Mouse (Mus musculus) intestine, postnatal 0 days (tissue): ENCODE data around the gene Ect2. TPM values are rescaled to one million over a fixed set of nuclear protein-coding genes. Genes with fewer than 3 reads are reported as not detected.

Experiments
- ATAC-seq: fragments of 200-750 bp; cut with Nextera tagmentation; 2 replicates; pipeline ENCODE4 v1.8.0; 2017; ENCODE audit warnings: mild to moderate bottlenecking, moderate TSS enrichment, moderate library complexity
- H3K27ac ChIP-seq: fragments of 300-500 bp; sonication (generic); 2 replicates; pipeline ENCODE4 v1.5.1; 2014; ENCODE audit warnings: mild to moderate bottlenecking, low read depth, low read length, moderate library complexity
- H3K27me3 ChIP-seq: fragments of 300-500 bp; sonication (generic); replicated peaks from 2 replicates; pipeline ENCODE4 v1.6.1; 2014; ENCODE audit warnings: low read length, mixed read lengths; ENCODE audit not compliant: control insufficient read depth, insufficient read depth
- H3K36me3 ChIP-seq: fragments of 300-500 bp; sonication (generic); 2 replicates; pipeline ENCODE4 v1.6.1; 2014; ENCODE audit warnings: mild to moderate bottlenecking, moderate library complexity; ENCODE audit not compliant: control insufficient read depth, insufficient read depth
- H3K4me1 ChIP-seq: fragments of 300-500 bp; sonication (generic); replicated peaks from 2 replicates; pipeline ENCODE4 v1.6.1; 2014; ENCODE audit warnings: antibody characterized with exemption, low read length, mixed read lengths; ENCODE audit not compliant: control insufficient read depth, insufficient read depth
- H3K4me2 ChIP-seq: fragments of 300-500 bp; sonication (generic); replicated peaks from 2 replicates; pipeline ENCODE4 v1.6.1; 2014; ENCODE audit warnings: low read depth, mild to moderate bottlenecking, moderate library complexity
- H3K4me3 ChIP-seq: fragments of 300-500 bp; sonication (generic); 2 replicates; pipeline ENCODE4 v1.5.1; 2014; ENCODE audit warnings: low read depth, low read length
- H3K9ac ChIP-seq: fragments of 300-500 bp; sonication (generic); 2 replicates; pipeline ENCODE4 v1.6.1; 2014; ENCODE audit warnings: mild to moderate bottlenecking, low read depth, low read length
- H3K9me3 ChIP-seq: fragments of 300-500 bp; sonication (generic); 2 replicates; pipeline ENCODE4 v1.6.1; 2016; ENCODE audit warnings: mixed run types; ENCODE audit not compliant: control insufficient read depth
- CTCF ChIP-seq: sonication (generic); IDR thresholded peaks from 2 replicates; pipeline ENCODE4 v1.5.1; 2016; ENCODE audit warnings: low read depth, mild to moderate bottlenecking, control low read depth, antibody characterized with exemption, moderate library complexity
- WGBS: fragments of 180-500 bp; shearing (Covaris S2); extraction: QIAGEN DNeasy Blood & Tissue Kit; methylation state at CpG from one replicate; pipeline ENCODE4 v1.1.7; 2014; 5-methylcytosine and 5-hydroxymethylcytosine counted together
- polyA plus RNA-seq: library from polyadenylated mRNA; unstranded; fragments of >200 nt; fragmentation: Nextera tagmentation; extraction: Ambion mirVana; gene quantifications from 2 replicates; pipeline ENCODE4 v1.2.1, GENCODE M21; 2015

Ect2 gene
- polyA plus RNA-seq, 1 experiment from 2014 or later = 9.1 TPM

GRCm38 (mm10) chr3:27195153-27195552 is 41.5 kb upstream of the Ect2 start:
- no peak for TF ChIP-seq CTCF
- H3K36me3 ChIP-seq = no peaks in the 10 kb centered on the region; the same call in 1 of the 2 replicates
- no peak overlapping the region for H3K9ac ChIP-seq
- H3K4me3 ChIP-seq = no peak overlapping the region
- ATAC-seq = peak; percentile 48; the same call in 1 of the 2 replicates
- H3K9me3 ChIP-seq = no peaks in the 10 kb centered on the region
- WGBS = 52% methylated on average over 4 of the region's 4 CpGs
- no peaks in the 10 kb centered on the region for H3K27me3 ChIP-seq
- H3K27ac ChIP-seq = no peak overlapping the region
- H3K4me2 ChIP-seq = no peak overlapping the region
- peaks cover 2% of the 10 kb centered on the region; the same call in 1 of the 2 replicates for H3K4me1 ChIP-seq

GRCm38 (mm10) chr3:27193844-27194317 is 40.2 kb upstream of the Ect2 start:
- peaks cover 12% of the 10 kb centered on the region; the same call in 1 of the 2 replicates for H3K4me1 ChIP-seq
- H3K27ac ChIP-seq = no peak overlapping the region
- no peaks in the 10 kb centered on the region; the same call in 1 of the 2 replicates for H3K36me3 ChIP-seq
- WGBS = 50% methylated on average over 6 of the region's 6 CpGs
- H3K9ac ChIP-seq = no peak overlapping the region
- no peak for TF ChIP-seq CTCF
- no peak overlapping the region for H3K4me3 ChIP-seq
- no peaks in the 10 kb centered on the region for H3K9me3 ChIP-seq
- H3K4me2 ChIP-seq = no peak overlapping the region
- ATAC-seq = no peak
- no peaks in the 10 kb centered on the region for H3K27me3 ChIP-seq

- no peak for ATAC-seq
- no peaks in the 10 kb centered on the region for H3K27me3 ChIP-seq
- H3K9ac ChIP-seq = no peak overlapping the region
- no peaks in the 10 kb centered on the region for H3K9me3 ChIP-seq
- H3K4me2 ChIP-seq = no peak overlapping the region
- peaks cover 12% of the 10 kb centered on the region; the same call in 1 of the 2 replicates for H3K4me1 ChIP-seq
- H3K27ac ChIP-seq = 0 out of 2 replicates have a peak overlapping the region, but pooled peaks have one; percentile 52
- H3K36me3 ChIP-seq = no peaks in the 10 kb centered on the region; the same call in 1 of the 2 replicates
- TF ChIP-seq CTCF = no peak
- no peak overlapping the region for H3K4me3 ChIP-seq
- WGBS = 67% methylated on average over 6 of the region's 6 CpGs
These were observed 38.2 kb upstream of the Ect2 start for GRCm38 (mm10) chr3:27191856-27192255.

GRCm38 (mm10) chr3:27190865-27191264 is 37.2 kb upstream of the Ect2 start:
- Histone ChIP-seq H3K4me2 (no peak overlapping the region), H3K9ac (no peak overlapping the region), H3K36me3 (no peaks in the 10 kb centered on the region; the same call in 1 of the 2 replicates), H3K27me3 (no peaks in the 10 kb centered on the region), H3K9me3 (no peaks in the 10 kb centered on the region), H3K27ac (no peak overlapping the region), H3K4me1 (peaks cover 10% of the 10 kb centered on the region; the same call in 1 of the 2 replicates), H3K4me3 (no peak overlapping the region)
- TF ChIP-seq CTCF = no peak
- 68% methylated on average over 4 of the region's 4 CpGs for WGBS
- ATAC-seq = no peak

DNA sequence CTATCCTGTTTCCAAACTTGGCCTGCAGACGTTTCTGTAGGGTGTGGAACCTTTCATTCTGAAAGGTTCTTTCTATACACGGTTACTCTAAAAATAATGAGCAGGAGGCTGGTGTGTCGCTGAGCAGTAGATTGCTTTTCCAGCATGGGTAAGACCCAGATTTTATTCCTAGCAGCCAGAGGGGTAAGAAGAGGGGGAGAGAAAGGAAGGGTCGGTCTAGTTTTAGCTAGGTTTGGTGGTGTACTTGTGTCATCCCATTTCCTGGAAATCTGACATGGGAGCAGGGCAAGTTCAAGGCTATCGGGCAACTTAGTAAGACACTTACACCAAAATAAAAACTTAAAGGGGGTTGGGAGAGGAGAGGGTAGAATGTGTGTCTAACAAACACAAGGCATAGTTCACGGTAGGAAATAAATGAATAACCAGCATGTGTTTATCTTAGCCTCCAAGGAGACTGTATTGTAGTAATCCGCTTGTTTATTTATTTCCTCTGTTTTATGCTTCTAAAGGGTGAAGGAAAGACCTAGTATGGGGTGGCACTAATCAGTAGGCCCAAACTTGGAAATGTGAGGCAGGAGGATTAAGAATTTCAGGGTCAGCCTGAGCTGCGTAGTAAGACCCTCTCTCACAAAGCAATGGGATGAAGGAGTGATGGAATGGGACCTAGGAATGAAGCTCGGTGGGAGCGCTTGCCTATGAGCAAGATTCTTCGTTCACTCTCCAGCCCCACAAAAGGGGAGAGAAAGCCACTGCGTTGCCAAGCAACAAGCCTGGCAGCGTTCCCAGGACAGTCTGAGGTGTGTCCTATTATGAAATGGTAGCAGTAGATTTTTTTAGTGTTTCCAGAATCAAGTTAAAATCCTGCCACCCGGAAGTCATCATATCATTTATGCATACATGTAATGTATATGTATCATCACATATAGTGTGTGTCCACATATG is 35.9 kb upstream of the Ect2 start:
- no peaks in the 10 kb centered on the region for H3K9me3 ChIP-seq
- no peak overlapping the region for H3K9ac ChIP-seq
- H3K4me3 ChIP-seq = no peak overlapping the region
- 48% methylated on average over 14 of the region's 14 CpGs for WGBS
- peaks cover 10% of the 10 kb centered on the region; the same call in 1 of the 2 replicates for H3K4me1 ChIP-seq
- no peaks in the 10 kb centered on the region for H3K27me3 ChIP-seq
- ATAC-seq = 0 out of 2 replicates have a peak, but pooled peaks have one; percentile 23
- H3K4me2 ChIP-seq = no peak overlapping the region
- H3K36me3 ChIP-seq = no peaks in the 10 kb centered on the region
- TF ChIP-seq CTCF = no peak
- H3K27ac ChIP-seq = no peak overlapping the region

GRCm38 (mm10) chr3:27188386-27188785 is 34.7 kb upstream of the Ect2 start:
- 0 out of 2 replicates have a peak overlapping the region, but pooled peaks have one; percentile 5 for H3K27ac ChIP-seq
- no peak overlapping the region for H3K4me3 ChIP-seq
- no peak overlapping the region for H3K4me2 ChIP-seq
- no peaks in the 10 kb centered on the region for H3K27me3 ChIP-seq
- peaks cover 14% of the 10 kb centered on the region; the same call in 1 of the 2 replicates for H3K4me1 ChIP-seq
- H3K9me3 ChIP-seq = no peaks in the 10 kb centered on the region
- no peak for TF ChIP-seq CTCF
- 0 out of 2 replicates have a peak, but pooled peaks have one; percentile 27 for ATAC-seq
- H3K9ac ChIP-seq = no peak overlapping the region
- 35% methylated on average over 1 of the region's 1 CpGs for WGBS
- H3K36me3 ChIP-seq = no peaks in the 10 kb centered on the region
